Mouse (Mus musculus) small intestine, adult 2 months (tissue): ENCODE measurements at regions not wholly inside any gene's neighbourhood (a gene's known extent, or its start where the extent isn't known, plus 50 kb on each side); places are given as distances from the start of the nearest gene placed in this dataset.
A peak's percentile ranks its signal among the peaks of the same experiment; 100 is the strongest.

Experiments used
- H3K27ac ChIP-seq: fragments of 200-500 bp; 2 replicates; pipeline ENCODE4 v1.5.1; 2012; ENCODE audit warnings: low read depth, low read length, control low read depth, inconsistent platforms; ENCODE audit not compliant: insufficient read depth
- H3K27me3 ChIP-seq: fragments of 200-500 bp; 2 replicates; pipeline ENCODE4 v1.6.1; 2012; ENCODE audit warnings: mild to moderate bottlenecking, moderate library complexity, low read length, inconsistent platforms; ENCODE audit not compliant: control insufficient read depth, insufficient read depth
- H3K36me3 ChIP-seq: fragments of 200-500 bp; 2 replicates; pipeline ENCODE4 v1.6.1; 2012; ENCODE audit warnings: mild to moderate bottlenecking, low read length, control low read depth, inconsistent platforms; ENCODE audit not compliant: control insufficient read depth, insufficient read depth
- H3K4me1 ChIP-seq: fragments of 200-500 bp; 2 replicates; pipeline ENCODE4 v1.6.1; 2012; ENCODE audit warnings: low read length, inconsistent platforms, mixed read lengths; ENCODE audit not compliant: control insufficient read depth, insufficient read depth, insufficient read length
- H3K4me3 ChIP-seq: fragments of 200-500 bp; 2 replicates; pipeline ENCODE4 v1.5.1; 2012; ENCODE audit warnings: low read depth, mild to moderate bottlenecking, control low read depth, inconsistent platforms, low read length, moderate library complexity
- CTCF ChIP-seq: fragments of 200-500 bp; IDR thresholded peaks from 2 replicates; pipeline ENCODE4 v1.5.1; 2012; ENCODE audit warnings: low read depth, mild to moderate bottlenecking, control low read depth, inconsistent platforms, low read length, moderate library complexity, mixed read lengths; ENCODE audit not compliant: insufficient replicate concordance, insufficient read length; ENCODE audit errors: extremely low read depth
- POLR2A ChIP-seq: fragments of 200-500 bp; IDR thresholded peaks from 2 replicates; pipeline ENCODE4 v1.6.1; 2012; ENCODE audit warnings: low read depth, mild to moderate bottlenecking, control low read depth, inconsistent platforms, low read length, moderate library complexity
- WGBS: fragments of 180-500 bp; shearing (Covaris S2); methylation state at CpG from one replicate; pipeline ENCODE4 v1.1.7; 2018; 5-methylcytosine and 5-hydroxymethylcytosine counted together

DNA sequence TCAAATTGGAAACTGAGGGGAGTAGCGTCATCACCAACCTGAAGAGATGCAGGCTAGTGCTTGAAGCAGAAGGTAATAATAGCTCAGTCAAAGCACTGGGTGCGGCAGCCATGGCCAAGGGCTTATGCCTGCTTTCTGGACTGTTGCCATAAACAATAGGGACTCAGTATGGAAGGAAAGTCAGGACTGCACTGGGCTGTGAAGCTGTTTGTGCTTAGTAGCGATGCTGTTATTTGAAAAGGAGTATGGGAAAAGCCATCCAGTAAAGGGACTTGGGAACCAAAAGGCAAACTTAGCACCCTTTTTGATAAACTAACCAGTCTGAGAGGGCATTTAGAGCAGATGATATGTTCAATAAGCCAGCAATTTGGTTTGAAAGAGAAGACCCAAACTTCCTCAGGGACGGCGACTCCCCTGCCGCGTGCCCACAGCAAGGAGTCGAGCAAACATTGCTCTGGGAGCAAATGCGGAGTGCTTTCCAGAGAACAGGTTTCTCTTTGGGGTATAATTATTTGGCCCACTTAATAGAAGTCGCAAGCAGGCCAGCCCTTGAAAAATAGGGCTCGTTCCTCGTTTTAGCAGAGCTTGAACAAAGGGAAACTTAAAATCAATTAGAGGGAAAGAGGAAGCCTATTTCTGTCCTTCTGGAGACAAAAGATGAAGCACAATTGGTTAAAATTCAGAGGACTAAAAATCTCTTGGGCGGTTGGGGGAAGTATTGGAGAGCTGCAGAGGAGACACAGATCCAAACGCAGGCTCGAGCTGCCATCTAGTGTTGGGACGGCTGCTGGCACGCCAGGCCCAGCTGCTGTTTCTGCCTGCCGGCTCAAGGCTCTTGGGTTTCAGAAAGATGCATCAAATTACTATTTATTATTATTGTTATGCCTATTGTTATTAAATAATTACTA, 1724.3 kb upstream of the Gm7489 start:
- Histone ChIP-seq H3K4me3 (no peak overlapping the region), H3K27me3 (no peaks in the 10 kb centered on the region), H3K4me1 (no peaks in the 10 kb centered on the region), H3K27ac (no peak overlapping the region), H3K36me3 (no peaks in the 10 kb centered on the region)
- no peak for TF ChIP-seq POLR2A
- TF ChIP-seq CTCF = peak; percentile 55
- WGBS = 23% methylated on average over 18 of the region's 18 CpGs

DNA sequence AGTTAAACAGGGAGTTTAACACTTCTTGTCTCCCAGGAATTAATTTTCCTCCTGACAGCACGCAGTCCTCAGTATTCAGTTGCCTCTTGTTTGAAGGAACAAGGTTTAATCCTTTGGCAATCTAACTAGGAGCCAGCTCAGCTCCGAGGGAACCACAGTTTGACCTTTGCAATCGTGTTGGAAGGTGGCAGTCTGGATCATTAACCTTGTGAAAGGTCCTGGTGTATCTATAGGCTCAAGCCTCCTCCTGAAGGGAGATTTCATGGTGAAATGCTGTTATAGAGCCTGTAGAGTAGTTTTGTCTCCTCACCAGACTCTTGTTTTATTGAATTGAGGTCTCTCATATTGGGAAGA, 1723.6 kb upstream of the Gm7489 start:
- Histone ChIP-seq H3K36me3 (no peaks in the 10 kb centered on the region), H3K4me1 (no peaks in the 10 kb centered on the region), H3K27me3 (no peaks in the 10 kb centered on the region), H3K27ac (no peak overlapping the region), H3K4me3 (no peak overlapping the region)
- WGBS = 11% methylated on average over 3 of the region's 3 CpGs
- no peak for TF ChIP-seq CTCF
- TF ChIP-seq POLR2A = no peak

DNA sequence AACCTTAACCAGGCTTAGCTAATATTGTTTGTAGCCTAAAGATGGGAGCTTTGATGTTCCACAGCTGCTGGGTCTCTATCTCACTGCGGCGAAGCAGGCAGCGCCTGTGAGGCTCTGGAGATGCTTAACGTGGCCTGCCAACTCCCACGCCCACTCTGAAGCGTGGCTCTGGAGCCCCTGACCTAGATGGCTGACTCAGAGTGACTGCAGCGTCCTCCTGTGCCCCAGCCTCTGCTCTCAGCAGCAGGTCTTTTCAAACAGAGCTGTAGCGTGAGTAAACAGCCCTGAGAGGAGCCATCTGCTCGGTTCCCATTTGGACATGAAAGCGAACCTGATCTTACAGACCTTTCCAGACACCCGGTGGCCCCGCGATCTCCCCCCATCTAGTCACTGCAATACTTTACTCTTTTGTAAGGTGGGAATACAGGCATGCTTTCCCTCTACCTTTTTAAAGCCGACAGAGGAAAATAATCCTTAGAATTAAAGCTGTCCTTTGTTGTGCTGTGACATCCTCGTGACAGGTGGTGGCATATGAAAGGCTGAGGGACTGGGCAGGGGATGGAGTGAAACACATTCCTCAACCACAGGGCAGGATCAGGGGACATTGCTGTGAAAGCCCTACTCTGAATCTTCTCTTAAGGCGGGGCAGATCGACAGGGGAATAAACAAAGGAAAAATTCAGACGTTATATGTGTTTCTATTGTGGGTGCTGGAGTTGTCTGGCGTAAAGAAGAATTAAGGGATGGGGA, 1723.0 kb upstream of the Gm7489 start:
- Histone ChIP-seq H3K27me3 (no peaks in the 10 kb centered on the region), H3K4me3 (no peak overlapping the region), H3K27ac (no peak overlapping the region), H3K4me1 (no peaks in the 10 kb centered on the region), H3K36me3 (no peaks in the 10 kb centered on the region)
- TF ChIP-seq POLR2A = no peak
- no peak for TF ChIP-seq CTCF
- WGBS = 32% methylated on average over 19 of the region's 19 CpGs

DNA sequence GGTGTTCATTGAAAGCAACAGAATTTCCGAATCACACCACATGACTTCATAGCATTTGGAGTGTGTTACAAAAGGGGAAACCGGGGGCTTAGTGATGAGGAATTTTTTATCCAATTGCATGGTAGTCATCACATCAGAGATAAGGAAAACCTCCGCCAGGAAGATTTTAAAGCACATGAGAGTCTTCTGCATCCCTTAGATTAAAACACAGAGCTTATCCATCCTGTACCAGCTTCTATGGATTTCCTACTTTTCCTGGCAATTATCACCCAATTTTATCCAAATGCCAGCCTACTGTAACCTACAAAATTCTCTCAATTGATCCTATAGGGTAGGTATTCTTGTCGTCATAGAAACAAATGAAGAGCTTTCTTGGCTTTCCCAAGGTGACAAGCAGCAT, 1718.6 kb upstream of the Gm7489 start:
- Histone ChIP-seq H3K27ac (no peak overlapping the region), H3K36me3 (no peaks in the 10 kb centered on the region), H3K27me3 (no peaks in the 10 kb centered on the region), H3K4me3 (no peak overlapping the region), H3K4me1 (no peaks in the 10 kb centered on the region)
- WGBS = 81% methylated on average over 4 of the region's 4 CpGs
- no peak for TF ChIP-seq CTCF

DNA sequence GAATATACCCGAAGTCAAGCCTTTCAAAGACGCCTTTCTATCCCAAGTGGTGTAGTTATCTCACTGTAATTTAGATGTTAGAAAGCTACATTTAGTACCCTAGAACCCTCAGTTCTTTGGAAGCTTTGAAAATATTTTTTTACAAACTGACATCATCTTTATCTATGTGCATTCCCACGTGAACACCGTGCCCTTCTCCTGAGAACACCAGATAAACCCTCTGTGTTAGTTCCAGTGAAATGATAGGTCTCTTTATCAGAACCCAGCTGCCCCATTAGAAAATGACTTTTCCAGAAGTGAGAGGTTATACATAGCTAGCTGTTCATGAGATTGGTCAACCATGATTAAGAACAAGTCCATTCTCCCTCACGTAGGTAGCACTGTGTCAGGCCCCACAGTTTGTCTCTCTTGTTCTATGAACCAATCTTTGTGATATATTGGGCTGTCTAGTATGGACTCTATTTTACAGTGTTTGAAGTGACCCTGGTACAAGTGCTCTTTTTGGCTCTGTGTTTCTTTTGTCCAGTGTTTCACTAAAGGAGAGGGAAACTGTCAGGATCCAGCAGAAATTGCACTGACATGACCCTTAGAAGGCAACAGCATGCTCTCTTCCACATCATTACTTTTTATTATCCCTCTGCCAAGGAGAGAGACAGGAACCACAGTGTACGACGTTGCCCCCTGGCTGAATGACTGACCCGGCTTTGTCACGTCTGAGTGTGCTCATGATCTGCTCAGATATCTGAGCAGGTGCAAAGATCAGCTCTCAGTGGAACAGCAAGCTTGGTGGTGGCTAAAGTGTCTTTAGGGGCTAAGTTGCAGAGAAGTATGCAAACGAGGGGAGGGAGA, 1717.9 kb upstream of the Gm7489 start:
- TF ChIP-seq POLR2A (no peak), CTCF (no peak)
- H3K36me3 ChIP-seq = no peaks in the 10 kb centered on the region
- 60% methylated on average over 10 of the region's 10 CpGs for WGBS
- no peaks in the 10 kb centered on the region for H3K4me1 ChIP-seq
- H3K27me3 ChIP-seq = no peaks in the 10 kb centered on the region
- H3K27ac ChIP-seq = no peak overlapping the region
- H3K4me3 ChIP-seq = no peak overlapping the region

DNA sequence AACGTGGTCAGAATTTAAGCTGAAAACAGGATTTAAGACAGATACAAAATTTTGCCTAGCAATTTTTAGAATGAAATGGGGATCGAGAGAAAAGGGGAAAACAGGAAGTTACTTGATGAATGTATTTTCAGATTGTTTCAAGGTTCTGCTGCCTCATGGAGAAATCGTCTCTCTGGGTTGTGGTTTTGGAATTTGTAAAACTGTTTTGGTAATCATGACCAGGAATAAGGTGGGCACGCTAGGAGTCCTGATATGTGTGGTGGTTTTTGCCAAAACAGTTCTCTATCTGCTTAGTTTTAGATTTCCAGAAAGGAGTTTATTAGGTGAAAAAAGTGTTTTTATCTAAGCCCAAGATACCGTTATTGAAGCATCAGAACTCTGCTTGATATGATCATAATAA, 1716.9 kb upstream of the Gm7489 start:
- H3K27ac ChIP-seq = no peak overlapping the region
- WGBS = 73% methylated on average over 5 of the region's 5 CpGs
- TF ChIP-seq POLR2A = no peak
- TF ChIP-seq CTCF = no peak
- no peaks in the 10 kb centered on the region for H3K27me3 ChIP-seq
- no peak overlapping the region for H3K4me3 ChIP-seq
- H3K36me3 ChIP-seq = no peaks in the 10 kb centered on the region
- no peaks in the 10 kb centered on the region for H3K4me1 ChIP-seq

DNA sequence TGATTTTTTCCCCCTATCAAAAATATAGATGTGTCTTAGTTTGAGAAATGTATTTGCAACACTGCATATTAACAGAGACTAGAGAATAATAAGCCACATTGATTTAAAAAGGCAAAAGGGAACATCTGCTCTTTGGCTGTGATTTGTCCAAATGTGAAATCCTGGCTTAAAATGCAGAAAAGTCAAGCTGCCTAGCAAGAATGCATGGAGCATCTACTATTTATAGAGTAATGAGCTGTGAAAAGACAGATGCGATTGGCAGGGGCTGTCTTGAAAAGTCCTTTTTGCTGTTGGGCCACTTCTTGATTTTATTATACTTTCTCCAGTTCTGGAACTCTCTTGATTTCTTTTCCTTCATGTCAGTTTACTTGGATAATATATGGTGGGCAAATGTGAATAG, 1707.8 kb upstream of the Gm7489 start:
- H3K36me3 ChIP-seq = no peaks in the 10 kb centered on the region
- WGBS = 95% methylated on average over 1 of the region's 1 CpGs
- H3K4me1 ChIP-seq = no peaks in the 10 kb centered on the region
- H3K4me3 ChIP-seq = no peak overlapping the region
- no peak overlapping the region for H3K27ac ChIP-seq
- no peaks in the 10 kb centered on the region for H3K27me3 ChIP-seq
- TF ChIP-seq POLR2A (no peak), CTCF (no peak)
